Mouse (Mus musculus) bone marrow macrophage, adult 2 months (primary cell): ENCODE results near the gene Clba1.

Experiments
- CTCF ChIP-seq: IDR thresholded peaks from 2 replicates; pipeline ENCODE4 v1.5.1; 2012; ENCODE audit warnings: low read depth, mild to moderate bottlenecking, low read length, moderate library complexity
- POLR2A ChIP-seq: IDR thresholded peaks from 2 replicates; pipeline ENCODE4 v1.6.1; 2012; ENCODE audit warnings: mild to moderate bottlenecking, low read depth, low read length, borderline replicate concordance

DNA sequence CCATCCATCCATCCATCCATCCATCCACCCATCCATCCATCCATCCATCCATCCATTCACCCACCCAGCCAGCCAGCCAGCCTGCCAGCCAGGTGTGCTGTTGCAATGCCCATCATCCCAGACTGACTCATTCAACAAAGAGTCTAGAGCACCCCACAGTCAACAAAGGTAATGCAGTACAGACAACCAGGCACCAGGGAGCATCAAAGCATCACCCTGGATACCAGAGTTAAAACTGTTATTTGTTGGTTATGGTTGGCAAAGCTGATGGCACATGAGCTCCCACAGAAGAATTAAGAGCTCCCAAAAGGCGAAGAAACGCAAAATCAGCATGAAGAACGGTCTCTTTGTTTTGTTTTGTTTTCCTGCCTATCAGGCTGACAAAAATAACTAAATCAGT, 47.6 kb downstream of the Clba1 start:
- TF ChIP-seq CTCF (no peak), POLR2A (no peak)
